Mouse (Mus musculus) right cerebral cortex, postnatal 4 days (tissue): ENCODE measurements at regions not wholly inside any gene's neighbourhood (a gene's known extent, or its start where the extent isn't known, plus 50 kb on each side); places are given as distances from the start of the nearest gene placed in this dataset.
A peak's percentile ranks its signal among the peaks of the same experiment; 100 is the strongest.
"Not testable (repeated sequence)": the region's sequence is repeated elsewhere in the genome, so short reads cannot be mapped to it uniquely, and the experiment has no call there.

Experiments
- DNase-seq: peaks from one replicate; pipeline ENCODE4 v3.0.0-alpha.2; 2022

DNA sequence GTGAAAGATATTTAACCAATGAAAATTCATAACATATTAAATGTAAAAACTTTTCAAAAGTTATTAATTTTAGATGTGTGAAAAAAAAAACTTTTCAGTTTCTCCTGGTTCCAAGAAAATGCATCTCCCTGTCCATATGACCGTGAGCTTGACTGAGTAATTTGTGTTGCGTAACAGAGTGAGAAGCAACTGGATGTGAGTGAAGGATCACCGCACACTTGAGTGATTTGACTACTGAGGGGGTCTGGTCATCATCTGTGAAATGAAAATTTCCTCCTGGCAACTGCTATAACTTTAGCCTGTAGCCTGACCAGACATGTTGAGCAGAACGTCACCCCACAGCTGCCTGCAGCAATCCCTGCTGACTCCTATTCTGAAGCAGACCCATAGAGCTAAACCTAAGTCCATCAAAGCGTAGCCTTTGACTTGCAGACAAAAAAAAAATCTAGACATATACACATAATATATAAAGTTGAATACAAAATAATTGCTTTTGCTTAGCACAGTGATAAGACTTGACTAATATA, 461.2 kb downstream of the Brinp3 start:
- DNase-seq: no peak

DNA sequence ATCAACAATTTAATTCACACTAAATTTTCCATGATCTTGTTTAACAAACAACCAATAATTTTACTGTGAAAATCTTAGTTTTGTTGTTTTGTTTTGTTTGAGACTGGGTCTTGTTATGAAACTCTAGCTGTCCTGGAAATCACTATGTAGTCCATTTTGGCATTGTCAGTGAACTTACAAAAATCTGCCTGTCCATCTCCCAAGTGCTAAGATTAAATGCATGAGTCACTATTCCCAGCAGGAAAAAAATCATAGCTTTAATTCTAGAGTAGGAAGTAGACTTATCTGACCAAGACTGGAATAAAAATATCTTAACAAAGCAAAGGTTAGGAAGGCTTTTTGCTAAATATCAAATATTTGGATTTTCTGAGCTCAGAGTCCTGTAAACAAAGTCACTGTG, 461.8 kb downstream of the Brinp3 start:
- no peak for DNase-seq

DNA sequence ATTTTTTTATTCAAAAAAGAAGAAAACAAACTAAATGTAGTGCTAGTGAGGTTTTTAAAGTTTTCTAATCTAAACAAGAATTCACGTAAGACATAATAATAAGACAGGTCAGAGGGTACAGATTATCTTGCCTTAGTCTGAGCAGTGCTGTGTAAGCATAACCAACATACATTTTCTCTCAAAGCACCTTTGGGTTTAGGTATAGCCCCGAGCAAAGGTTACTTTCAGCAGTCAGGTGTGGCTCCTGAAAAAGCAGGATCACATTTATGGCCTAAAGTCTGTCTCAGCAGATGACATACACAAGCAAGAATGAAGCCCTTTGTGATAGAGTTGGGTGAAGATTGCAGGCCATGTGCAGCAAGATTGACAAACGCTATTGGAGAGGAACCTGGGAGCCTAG, 465.9 kb downstream of the Brinp3 start:
- no peak for DNase-seq

DNA sequence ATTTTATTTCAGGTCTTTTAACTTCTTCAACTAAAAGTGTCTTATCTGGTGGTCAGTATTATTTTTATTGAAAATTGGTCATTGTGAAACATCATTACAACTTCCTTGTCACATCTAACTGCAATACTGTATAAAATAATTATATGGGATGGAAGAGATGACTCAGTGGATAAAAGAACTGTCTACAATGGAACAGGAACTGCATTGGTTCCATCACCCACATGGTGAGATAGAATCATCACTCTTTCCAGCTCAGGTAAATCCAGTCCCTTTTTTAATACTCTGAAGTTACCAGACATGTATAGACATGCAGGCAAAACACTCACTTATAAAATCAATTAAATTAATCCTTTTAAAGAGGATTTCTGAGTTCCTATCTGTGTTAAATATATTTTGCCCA, 473.0 kb downstream of the Brinp3 start:
- DNase-seq: no peak

DNA sequence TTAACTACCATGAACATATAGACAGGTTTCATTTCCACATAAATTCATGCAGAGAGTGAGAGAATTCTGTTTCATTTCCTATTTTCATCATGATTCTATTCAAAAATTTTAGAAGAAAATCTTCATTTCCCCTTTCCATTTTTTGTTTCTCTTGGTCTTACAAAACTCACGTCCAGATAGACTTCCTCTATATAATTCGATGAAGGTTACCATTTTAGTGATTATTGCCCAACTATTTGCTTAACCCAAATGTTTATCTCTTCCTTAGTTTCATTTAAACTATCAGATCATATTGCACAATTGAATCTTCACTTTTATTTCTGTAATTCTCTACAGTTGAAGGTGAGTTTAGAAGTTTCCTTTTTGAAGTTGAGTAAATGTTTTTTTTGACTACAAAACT, 473.4 kb downstream of the Brinp3 start:
- DNase-seq: no peak

DNA sequence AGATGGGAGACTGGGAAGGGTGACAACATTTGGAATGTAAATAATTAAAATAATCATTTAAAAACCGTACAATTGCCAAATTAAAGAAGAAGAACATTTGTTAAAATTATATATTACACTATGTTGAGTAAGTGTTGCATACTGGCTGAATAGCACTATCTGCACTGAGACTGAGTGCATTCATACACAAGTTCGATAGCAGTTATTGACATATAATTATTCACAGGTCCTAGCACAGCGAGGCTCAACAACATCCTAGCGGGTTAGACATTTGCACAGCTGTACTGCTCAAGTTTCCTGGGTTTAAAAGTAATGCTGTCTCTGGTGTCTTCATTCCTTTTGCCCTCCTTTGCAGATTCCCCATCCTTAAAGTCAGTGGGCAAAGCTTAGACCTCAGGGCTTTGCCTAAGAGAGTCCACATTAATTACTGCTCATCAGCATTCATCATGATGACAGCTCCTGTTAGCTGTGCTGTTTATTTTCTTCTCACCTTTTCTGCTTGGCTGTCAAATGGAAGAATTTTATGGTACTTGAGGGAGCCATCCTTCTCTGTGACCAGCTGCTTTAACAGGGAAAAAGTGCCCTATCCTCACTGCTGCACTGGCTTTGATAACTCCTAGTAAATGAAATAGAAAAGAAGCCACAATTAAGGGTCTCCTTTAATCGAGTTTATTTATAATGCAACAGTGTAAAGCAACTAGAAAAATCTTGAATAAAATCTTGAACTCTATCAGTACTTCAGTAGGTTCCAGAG, 489.1 kb downstream of the Brinp3 start:
- DNase-seq: no peak

DNA sequence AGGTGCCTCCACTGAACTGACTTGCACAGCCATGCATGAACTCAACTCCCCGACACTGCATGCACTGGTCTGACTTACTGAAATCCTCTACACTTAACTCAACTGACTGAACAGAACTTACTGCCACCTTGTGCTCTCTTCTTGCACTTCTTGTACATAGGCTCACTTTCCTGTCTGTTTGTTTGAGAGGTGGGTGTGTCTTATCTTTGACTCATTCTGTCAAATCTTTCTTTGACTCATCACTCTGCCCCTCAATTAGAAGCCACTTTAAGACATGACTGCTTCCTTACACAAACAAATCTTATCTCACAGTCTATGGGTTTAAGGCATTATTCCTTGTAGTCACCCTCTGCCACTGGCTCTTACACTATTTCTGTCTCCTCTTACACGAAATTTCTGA, 505.5 kb downstream of the Brinp3 start:
- no peak for DNase-seq

DNA sequence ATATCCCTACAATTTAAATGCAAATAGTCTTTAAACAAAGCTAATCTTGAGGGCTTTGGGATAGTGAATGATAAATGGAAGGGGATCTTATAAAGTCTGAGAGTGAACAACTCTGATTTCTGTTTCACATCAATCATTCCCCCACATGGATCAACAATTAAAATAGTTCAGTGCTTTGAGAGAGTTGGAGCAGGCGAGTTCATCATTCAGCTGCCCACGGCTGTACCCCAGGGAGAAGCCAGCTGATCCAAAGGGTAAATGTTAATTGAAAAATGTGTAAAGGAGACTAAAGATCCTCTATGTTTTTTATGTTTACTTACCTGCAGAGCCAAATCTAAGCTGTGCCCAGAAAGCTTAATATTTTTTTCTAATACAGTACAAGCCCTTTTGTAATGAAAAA, 553.2 kb downstream of the Brinp3 start:
- DNase-seq: no peak

DNA sequence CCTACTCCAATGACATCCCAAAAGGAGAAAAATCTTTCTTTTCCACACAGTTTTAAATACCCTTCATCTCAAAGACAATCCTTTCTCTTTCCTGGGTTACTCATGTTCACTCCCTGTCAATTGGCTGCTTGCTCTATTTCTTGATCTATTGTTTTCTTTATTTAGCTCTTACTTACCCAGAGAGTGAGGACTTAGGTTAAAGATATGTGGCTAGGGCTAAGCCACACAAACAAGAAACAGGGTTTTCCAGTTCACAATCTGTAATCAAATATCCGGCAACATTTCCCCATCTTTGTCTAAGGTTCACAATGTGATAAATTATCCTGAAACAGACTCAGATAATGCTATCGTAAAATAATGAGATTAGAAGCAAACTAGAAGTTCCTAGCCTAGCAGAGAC, 563.9 kb downstream of the Brinp3 start:
- no peak for DNase-seq

DNA sequence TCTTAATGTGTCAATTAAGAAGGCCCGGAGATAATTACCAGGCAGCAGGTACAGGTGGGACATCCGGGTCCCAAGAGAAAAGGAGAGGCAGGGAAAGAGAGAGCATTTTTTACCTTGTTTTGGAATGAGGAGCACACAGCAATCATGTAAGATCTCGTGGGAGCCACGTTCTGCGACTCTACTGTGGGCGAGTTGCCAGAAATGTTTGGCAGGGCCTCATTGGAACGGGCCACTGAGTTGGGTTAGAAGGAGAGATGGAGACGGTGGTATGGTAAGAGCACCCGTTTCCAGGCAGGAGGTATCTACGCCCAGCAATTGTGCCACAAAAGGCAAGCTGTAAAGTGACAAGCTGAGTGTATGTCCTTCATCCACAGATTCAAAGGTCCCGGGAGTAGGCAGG, 579.6 kb downstream of the Brinp3 start:
- DNase-seq: no peak

DNA sequence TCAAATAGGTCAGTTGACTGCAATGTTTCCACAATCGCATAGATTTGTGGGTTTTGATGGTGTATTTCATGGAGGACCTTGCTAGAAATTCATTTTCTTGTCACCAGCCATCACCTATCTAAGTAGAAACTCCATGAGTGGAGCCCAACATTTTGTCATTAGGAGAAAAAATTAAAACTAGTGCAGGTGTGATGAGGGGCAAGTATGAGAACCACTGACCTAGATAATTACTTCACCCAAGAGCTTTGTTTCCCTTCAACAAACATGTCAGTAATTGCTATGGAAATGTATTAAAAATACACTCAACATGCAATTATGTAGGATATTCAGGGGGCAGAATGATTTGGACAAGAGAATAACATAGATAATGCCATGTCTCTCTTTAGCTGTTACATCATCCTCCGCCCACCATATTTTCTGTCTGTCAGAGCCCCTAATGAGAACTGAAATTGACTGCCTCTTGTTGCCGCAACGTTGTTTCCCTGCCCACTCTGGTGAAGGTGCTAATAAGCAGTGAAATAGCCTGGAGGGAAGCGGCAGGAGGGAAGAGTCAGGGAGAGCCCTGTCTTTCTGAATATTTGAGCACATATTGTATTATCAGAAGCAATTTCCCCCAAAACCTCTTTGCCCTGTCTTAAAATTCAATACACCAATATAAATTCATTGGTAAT, 589.7 kb downstream of the Brinp3 start:
- DNase-seq: no peak

DNA sequence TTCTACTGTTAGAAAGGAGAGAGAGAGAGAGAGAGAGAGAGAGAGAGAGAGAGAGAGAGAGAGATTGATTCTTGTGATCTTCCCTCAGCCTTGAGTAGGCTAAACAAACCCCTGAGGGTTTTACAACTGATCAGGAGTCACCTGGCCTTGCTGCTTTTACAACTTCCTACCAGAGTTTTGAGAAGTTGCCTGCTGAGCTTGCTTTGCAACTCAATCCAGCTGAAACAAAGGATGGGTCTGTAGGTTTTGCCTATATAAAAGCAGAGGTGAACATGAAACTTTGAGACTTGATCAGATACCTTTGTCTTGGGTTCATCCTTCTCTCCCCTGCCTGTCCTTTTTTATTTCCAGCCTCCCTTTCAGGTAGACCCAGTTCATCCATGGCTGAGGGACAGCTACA, 631.0 kb downstream of the Brinp3 start:
- no peak for DNase-seq

DNA sequence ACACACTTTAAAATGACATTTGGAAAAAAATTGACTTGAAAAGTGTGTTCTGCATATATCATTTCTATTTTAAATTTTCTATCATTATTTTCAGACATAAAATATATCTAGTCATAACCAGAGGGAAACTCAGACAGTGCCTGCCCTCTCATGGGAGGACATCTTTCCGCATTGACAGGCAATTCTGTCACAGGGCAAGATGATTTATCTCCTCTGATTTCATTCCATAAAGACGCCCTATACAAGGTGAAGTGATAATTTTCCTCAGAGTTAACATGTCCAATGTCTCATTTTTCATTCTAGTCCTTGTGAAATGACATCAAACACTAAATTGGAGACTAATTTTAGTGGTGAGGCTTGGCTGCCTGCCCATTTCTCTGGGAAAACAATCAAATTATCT, 643.6 kb downstream of the Brinp3 start:
- peak; percentile 4 for DNase-seq

DNA sequence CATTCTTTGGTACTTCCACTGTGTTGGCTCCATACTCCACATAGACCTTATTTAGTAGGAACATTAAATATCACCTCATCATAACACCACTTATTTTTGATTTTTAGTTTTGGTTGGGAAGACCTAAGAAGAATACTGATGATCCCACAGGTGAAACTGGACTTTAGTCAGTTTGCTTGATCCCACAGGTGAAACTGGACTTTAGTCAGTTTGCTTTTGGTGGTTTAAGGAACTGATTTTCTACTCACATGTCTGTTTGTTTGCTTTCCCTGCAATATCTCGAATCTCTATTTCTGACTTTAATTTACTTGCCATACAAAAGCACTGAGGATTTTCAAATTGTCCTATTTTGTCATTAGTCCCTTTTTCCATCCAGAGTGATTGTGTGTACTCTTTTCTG, 680.8 kb downstream of the Brinp3 start:
- DNase-seq: no peak

DNA sequence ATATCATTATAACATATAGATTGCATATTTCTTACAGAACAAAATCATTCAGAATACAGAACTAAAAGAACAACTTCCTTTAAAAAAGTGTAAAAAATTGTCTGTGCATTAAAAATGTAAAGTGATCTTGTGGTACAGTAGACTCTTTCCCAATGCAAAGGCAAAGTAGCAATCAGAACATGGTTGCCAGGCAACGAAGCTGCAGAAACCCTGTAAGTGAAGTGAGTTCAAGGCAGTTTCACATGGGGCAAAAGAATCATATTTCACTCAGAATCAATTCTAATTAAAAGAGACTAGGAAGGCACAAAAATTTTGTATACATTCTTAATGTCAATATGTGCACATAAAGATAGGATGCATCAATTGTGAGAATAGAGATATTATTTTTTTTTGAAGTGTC, 692.2 kb downstream of the Brinp3 start:
- DNase-seq: no peak

DNA sequence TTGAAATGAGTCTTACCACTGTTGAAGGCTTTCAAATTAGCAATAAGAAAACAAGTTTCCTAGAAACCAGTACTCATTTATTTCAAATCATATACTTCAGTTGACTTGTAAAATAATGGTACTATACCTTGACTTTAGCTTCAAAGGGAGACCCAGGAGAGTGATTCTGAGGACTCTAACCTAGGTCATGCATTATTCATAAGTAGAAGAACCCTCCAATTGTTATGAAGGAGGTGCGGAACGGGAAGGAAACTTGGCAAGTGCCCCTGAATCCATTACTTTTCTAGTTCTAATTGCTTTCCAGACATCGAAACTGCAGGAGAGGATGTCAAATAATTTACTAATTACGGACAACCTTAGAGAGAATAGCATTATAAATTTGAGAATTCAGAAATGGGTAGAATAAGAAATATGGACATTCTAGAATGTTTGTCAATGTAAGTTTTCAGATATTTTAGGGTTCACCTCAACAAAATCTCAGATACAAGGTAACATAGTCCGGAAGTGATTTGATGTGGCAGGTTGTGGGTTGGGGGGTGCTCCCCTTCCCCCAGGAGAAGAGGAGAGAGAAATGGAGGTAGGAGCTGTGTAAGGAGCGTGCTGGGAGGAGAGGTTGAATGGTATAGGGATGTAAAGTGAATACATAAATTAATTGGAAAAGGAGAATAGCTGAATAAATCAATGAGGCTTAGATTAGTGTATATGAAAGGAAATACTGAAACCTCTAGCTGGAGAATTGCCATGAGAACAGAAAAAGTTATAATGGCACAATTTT, 692.9 kb downstream of the Brinp3 start:
- no peak for DNase-seq

DNA sequence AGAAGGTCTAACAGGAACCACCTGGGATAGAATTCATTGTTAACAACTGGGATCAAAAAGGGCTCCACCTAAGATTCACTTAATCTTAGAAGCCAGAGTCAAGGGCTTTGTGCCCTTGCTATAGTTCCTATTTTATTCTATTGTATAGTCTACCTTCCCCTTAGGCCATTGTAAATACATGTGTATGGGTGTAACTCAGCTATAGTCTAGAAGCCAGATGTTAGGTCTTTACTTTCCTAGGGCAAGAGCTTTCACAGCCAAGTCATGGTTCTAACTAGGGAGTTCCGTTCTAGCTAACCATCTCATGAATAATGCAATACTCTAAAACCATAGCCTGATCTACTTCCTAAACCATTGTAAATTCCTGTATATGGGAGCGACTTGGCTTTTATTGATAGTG, 705.4 kb downstream of the Brinp3 start:
- not testable (repeated sequence) for DNase-seq

DNA sequence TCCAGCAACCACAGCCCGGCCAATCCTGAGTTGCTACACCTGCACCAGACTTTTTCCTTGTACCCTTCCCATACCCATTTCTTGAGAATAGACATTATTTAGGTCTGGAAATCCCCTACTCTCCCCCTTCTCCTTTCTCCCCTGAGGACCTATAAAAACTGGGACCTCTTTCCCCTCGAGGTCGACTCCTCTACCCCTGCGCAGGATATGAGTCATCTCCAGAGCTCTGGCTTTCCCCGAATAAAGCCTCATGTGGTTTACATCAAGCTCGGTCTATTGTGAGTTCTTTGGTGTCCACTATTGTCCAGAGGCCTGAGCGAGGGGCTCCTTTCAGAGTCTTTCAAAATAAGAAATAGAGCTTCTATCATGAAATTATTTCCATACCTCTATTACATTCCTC, 720.3 kb downstream of the Brinp3 start:
- not testable (repeated sequence) for DNase-seq

DNA sequence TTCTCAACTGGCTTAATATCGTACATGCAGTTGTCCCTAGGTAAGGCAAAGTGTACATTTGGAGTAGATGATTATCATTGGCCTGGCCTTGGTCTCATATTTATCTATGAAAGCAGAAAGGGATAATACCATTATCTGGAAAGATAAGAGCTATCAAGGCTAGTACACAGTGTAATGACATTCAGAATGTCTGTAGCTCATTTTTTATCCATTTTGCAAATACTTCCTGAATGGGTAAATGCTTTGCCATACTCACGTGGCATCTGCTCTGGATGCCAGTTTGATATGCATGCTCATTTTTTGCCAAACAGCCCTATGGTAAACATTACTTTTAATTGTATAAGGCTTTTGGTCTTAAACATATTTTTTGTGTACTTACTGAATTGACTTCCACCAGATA, 723.4 kb downstream of the Brinp3 start:
- DNase-seq: no peak

DNA sequence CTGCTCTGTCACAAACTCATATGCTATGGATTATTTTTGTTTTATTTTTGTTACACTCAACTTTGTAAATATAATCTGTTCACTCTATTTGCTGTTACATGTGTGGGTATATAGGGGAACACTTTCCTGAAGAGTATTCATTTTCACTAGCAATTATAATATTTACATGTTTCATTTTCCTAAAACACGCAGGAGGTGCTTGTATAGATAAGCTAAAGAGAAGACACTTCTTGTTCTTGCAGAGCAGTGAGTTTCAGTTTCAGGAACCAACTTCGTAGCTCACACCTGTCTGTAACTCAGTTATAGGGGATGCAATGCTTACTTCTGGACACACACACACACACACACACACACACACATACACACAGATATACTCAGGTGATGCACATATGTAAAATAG, 724.9 kb downstream of the Brinp3 start:
- DNase-seq: no peak

DNA sequence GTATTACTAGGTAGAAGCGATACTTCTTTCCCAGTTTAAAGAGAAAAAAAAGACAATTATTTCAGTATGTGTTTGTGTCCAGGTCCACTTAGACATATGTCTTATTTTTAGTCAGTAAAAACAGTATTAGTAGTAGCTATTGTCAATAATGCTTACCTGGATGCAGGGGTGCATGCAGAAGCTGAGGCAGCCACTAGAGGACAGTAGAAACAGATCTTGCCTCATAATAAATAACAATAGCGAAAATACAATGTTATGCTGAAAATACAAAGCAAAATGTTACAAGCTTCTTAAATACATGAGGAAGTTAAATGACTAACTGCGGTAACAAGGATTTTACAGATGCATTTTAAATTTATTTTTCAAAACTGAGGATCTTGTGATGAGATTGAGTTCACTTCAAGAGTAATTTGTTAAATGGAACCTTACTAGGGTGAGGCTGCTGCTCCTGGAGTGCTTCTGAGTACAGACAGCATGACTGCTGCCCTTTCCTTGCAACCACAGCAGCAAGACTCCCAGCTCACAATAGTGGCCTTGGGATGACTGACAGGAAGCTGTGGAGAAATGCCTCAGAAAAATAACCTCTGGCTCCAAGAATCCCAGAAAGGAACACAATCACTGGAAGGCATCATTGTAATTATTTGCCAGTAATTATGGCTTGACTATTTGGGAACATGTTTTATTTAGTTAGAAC, 728.8 kb downstream of the Brinp3 start:
- DNase-seq: no peak

DNA sequence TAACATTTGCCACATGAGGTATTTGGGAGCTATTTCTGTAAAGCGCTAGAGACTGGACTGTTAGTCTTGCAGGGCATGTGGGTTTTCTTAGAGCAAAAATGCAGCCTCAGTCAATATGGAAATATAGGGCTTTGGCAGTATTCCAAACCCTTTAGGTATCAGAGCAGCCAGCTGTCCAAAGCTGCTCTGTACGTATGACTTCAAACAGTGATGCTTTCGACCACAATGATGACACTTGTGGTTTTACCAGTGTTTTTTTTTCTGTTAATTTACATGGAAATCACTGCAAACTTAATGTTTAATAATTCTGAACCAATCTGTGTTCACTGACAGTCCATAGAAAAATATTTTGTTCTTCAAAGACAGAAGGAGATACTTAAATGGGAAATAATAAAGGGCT, 743.0 kb downstream of the Brinp3 start:
- DNase-seq: no peak

DNA sequence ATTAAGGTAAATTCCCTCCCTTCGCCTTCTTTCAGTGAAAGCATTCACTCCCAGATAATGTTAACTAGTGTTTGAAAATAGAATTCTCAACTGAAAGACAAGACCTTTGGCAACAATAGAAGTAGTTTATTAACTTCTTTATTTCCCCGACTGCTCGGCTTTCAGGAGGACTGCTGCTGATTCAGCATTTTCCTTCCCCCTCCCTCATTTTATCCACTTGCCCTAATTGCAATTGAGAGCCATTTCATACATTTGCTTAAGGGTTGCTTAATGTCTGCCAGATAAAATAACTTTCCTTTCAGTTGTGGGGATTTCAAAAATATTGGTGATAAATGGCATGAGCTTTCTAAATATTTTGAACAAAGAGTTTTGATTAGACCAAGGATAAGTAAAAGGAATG, 744.5 kb downstream of the Brinp3 start:
- no peak for DNase-seq
